Mouse (Mus musculus) forebrain, embryonic 16.5 days (tissue): ENCODE results near the gene C1qtnf5. TPM values are rescaled to one million over a fixed set of nuclear protein-coding genes. Genes with fewer than 3 reads are reported as not detected.

Experiments
- ATAC-seq: fragments of 200-750 bp; cut with Nextera tagmentation; 2 replicates; pipeline ENCODE4 v1.8.0; 2017; ENCODE audit warnings: mild to moderate bottlenecking, moderate library complexity
- H3K27ac ChIP-seq: fragments of 300-500 bp; sonication (generic); 2 replicates; pipeline ENCODE4 v1.5.1; 2014; ENCODE audit warnings: low read length, control low read depth
- H3K27me3 ChIP-seq: fragments of 300-500 bp; sonication (generic); replicated peaks from 2 replicates; pipeline ENCODE4 v1.6.1; 2014; ENCODE audit warnings: low read length; ENCODE audit not compliant: control insufficient read depth, insufficient read depth
- H3K36me3 ChIP-seq: fragments of 300-500 bp; sonication (generic); 2 replicates; pipeline ENCODE4 v1.6.1; 2014; ENCODE audit not compliant: control insufficient read depth, insufficient read depth
- H3K4me1 ChIP-seq: fragments of 300-500 bp; sonication (generic); replicated peaks from 2 replicates; pipeline ENCODE4 v1.6.1; 2014; ENCODE audit warnings: low read length; ENCODE audit not compliant: control insufficient read depth, insufficient read depth
- H3K4me2 ChIP-seq: fragments of 300-500 bp; sonication (generic); 2 replicates; pipeline ENCODE4 v1.6.1; 2014; ENCODE audit warnings: mild to moderate bottlenecking, low read length, control low read depth
- H3K4me3 ChIP-seq: fragments of 300-500 bp; sonication (generic); replicated peaks from 2 replicates; pipeline ENCODE4 v1.5.1; 2014; ENCODE audit warnings: mild to moderate bottlenecking, low read length, control low read depth
- H3K9ac ChIP-seq: fragments of 300-500 bp; sonication (generic); replicated peaks from 2 replicates; pipeline ENCODE4 v1.6.1; 2014; ENCODE audit warnings: low read depth, low read length, control low read depth
- H3K9me3 ChIP-seq: fragments of 300-500 bp; sonication (generic); 2 replicates; pipeline ENCODE4 v1.6.1; 2016; ENCODE audit warnings: low read length; ENCODE audit not compliant: control insufficient read depth
- WGBS: fragments of 180-500 bp; shearing (Covaris S2); extraction: QIAGEN DNeasy Blood & Tissue Kit; methylation state at CpG from one replicate; pipeline ENCODE4 v1.1.7; 2014; 5-methylcytosine and 5-hydroxymethylcytosine counted together
- polyA plus RNA-seq: library from polyadenylated mRNA; unstranded; fragments of >200 nt; fragmentation: Nextera tagmentation; extraction: Ambion mirVana; gene quantifications from 2 replicates; pipeline ENCODE4 v1.2.1, GENCODE M21; 2015

Gene C1qtnf5
- polyA plus RNA-seq, 1 experiment from 2014 or later = 2.7 TPM

- peaks cover 2% of the 10 kb centered on the region for H3K27me3 ChIP-seq
- 58% methylated on average over 5 of the region's 5 CpGs for WGBS
Measured at GRCm38 (mm10) chr9:44125026-44125425, 18.0 kb downstream of the C1qtnf5 start.

GRCm38 (mm10) chr9:44125546-44126428 is 18.7 kb downstream of the C1qtnf5 start:
- H3K4me2 ChIP-seq = peak overlapping the region; percentile 35
- peaks cover 2% of the 10 kb centered on the region for H3K27me3 ChIP-seq
- H3K27ac ChIP-seq = peak overlapping the region; percentile 9; the same call in 1 of the 2 replicates
- no peaks in the 10 kb centered on the region for H3K36me3 ChIP-seq
- H3K9ac ChIP-seq = no peak overlapping the region; the same call in 1 of the 2 replicates
- peak; percentile 81 for ATAC-seq
- 25% methylated on average over 18 of the region's 18 CpGs for WGBS
- peaks cover 20% of the 10 kb centered on the region for H3K4me1 ChIP-seq
- no peaks in the 10 kb centered on the region for H3K9me3 ChIP-seq
- H3K4me3 ChIP-seq = peak overlapping the region; percentile 3; the same call in 1 of the 2 replicates

More at GRCm38 (mm10) chr9:44125026-44125425, 18.0 kb downstream of the C1qtnf5 start:
- H3K4me1 ChIP-seq = peaks cover 12% of the 10 kb centered on the region
- no peak for ATAC-seq
- no peak overlapping the region for H3K4me3 ChIP-seq
- H3K4me2 ChIP-seq = no peak overlapping the region
- H3K36me3 ChIP-seq = no peaks in the 10 kb centered on the region
- no peaks in the 10 kb centered on the region for H3K9me3 ChIP-seq
- no peak overlapping the region for H3K9ac ChIP-seq
- no peak overlapping the region for H3K27ac ChIP-seq

- WGBS = 92% methylated on average over 3 of the region's 3 CpGs
- peaks cover 2% of the 10 kb centered on the region for H3K27me3 ChIP-seq
- H3K36me3 ChIP-seq = no peaks in the 10 kb centered on the region
- H3K9me3 ChIP-seq = no peaks in the 10 kb centered on the region
- no peak overlapping the region for H3K27ac ChIP-seq
- no peak overlapping the region for H3K4me2 ChIP-seq
- no peak for ATAC-seq
- H3K4me3 ChIP-seq = no peak overlapping the region
- peaks cover 20% of the 10 kb centered on the region for H3K4me1 ChIP-seq
- H3K9ac ChIP-seq = no peak overlapping the region
Measured at GRCm38 (mm10) chr9:44126746-44127145, 19.7 kb downstream of the C1qtnf5 start.

GRCm38 (mm10) chr9:44127351-44127801 is 20.3 kb downstream of the C1qtnf5 start:
- H3K9ac ChIP-seq = no peak overlapping the region
- no peak for ATAC-seq
- WGBS = 33% methylated on average over 3 of the region's 3 CpGs
- H3K36me3 ChIP-seq = no peaks in the 10 kb centered on the region
- H3K4me1 ChIP-seq = peaks cover 20% of the 10 kb centered on the region
- H3K4me2 ChIP-seq = no peak overlapping the region
- no peak overlapping the region for H3K4me3 ChIP-seq
- H3K9me3 ChIP-seq = no peaks in the 10 kb centered on the region
- H3K27ac ChIP-seq = no peak overlapping the region
- H3K27me3 ChIP-seq = peaks cover 2% of the 10 kb centered on the region

GRCm38 (mm10) chr9:44129633-44130032 is 22.6 kb downstream of the C1qtnf5 start:
- H3K27me3 ChIP-seq = peaks cover 7% of the 10 kb centered on the region
- no peaks in the 10 kb centered on the region for H3K9me3 ChIP-seq
- H3K9ac ChIP-seq = peak overlapping the region; percentile 57
- peak overlapping the region; percentile 66 for H3K4me2 ChIP-seq
- peak overlapping the region; percentile 36 for H3K4me3 ChIP-seq
- 15% methylated on average over 9 of the region's 9 CpGs for WGBS
- no peak overlapping the region; the same call in none of the 2 replicates for H3K27ac ChIP-seq
- no peak for ATAC-seq
- no peaks in the 10 kb centered on the region for H3K36me3 ChIP-seq
- H3K4me1 ChIP-seq = peaks cover 29% of the 10 kb centered on the region

GRCm38 (mm10) chr9:44130034-44130433 is 23.0 kb downstream of the C1qtnf5 start:
- H3K9ac ChIP-seq = peak overlapping the region; percentile 57
- peak overlapping the region; percentile 36 for H3K4me3 ChIP-seq
- no peaks in the 10 kb centered on the region for H3K9me3 ChIP-seq
- peak overlapping the region; percentile 13; the same call in 1 of the 2 replicates for H3K27ac ChIP-seq
- 0 out of 2 replicates have a peak, but pooled peaks have one; percentile 11 for ATAC-seq
- WGBS = under 1% methylated on average over 27 of the region's 27 CpGs
- H3K36me3 ChIP-seq = no peaks in the 10 kb centered on the region
- H3K27me3 ChIP-seq = peaks cover 7% of the 10 kb centered on the region
- peaks cover 33% of the 10 kb centered on the region for H3K4me1 ChIP-seq
- H3K4me2 ChIP-seq = peak overlapping the region; percentile 66

- Histone ChIP-seq H3K4me2 (peak overlapping the region; percentile 66), H3K27me3 (peaks cover 7% of the 10 kb centered on the region), H3K9me3 (no peaks in the 10 kb centered on the region), H3K27ac (no peak overlapping the region), H3K36me3 (no peaks in the 10 kb centered on the region), H3K9ac (peak overlapping the region; percentile 57), H3K4me1 (peaks cover 37% of the 10 kb centered on the region), H3K4me3 (no peak overlapping the region)
- WGBS = 13% methylated on average over 19 of the region's 19 CpGs
- ATAC-seq = no peak
Measured at GRCm38 (mm10) chr9:44130581-44131275, 23.7 kb downstream of the C1qtnf5 start.

GRCm38 (mm10) chr9:44131276-44131590 is 24.2 kb downstream of the C1qtnf5 start:
- Histone ChIP-seq H3K4me3 (no peak overlapping the region), H3K27ac (0 out of 2 replicates have a peak overlapping the region, but pooled peaks have one; percentile 29), H3K36me3 (no peaks in the 10 kb centered on the region), H3K4me1 (peaks cover 38% of the 10 kb centered on the region), H3K9ac (no peak overlapping the region), H3K27me3 (peaks cover 7% of the 10 kb centered on the region), H3K4me2 (no peak overlapping the region), H3K9me3 (no peaks in the 10 kb centered on the region)
- no peak for ATAC-seq
- WGBS = 44% methylated on average over 7 of the region's 7 CpGs

- WGBS = 65% methylated on average over 5 of the region's 5 CpGs
- no peak overlapping the region for H3K4me2 ChIP-seq
- ATAC-seq = no peak
- no peak overlapping the region for H3K9ac ChIP-seq
- H3K4me1 ChIP-seq = peaks cover 35% of the 10 kb centered on the region
- H3K27ac ChIP-seq = no peak overlapping the region
- no peak overlapping the region for H3K4me3 ChIP-seq
- H3K36me3 ChIP-seq = no peaks in the 10 kb centered on the region
- no peaks in the 10 kb centered on the region for H3K9me3 ChIP-seq
- H3K27me3 ChIP-seq = peaks cover 7% of the 10 kb centered on the region
Measured at GRCm38 (mm10) chr9:44132200-44132599, 25.2 kb downstream of the C1qtnf5 start.
